Mouse (Mus musculus) testis, adult 2 months (tissue): Measurements from ENCODE around the gene Gm44965. TPM values are rescaled to one million over a fixed set of nuclear protein-coding genes. Genes with fewer than 3 reads are reported as not detected.

Experiments used
- H3K27ac ChIP-seq: fragments of 200-500 bp; 2 replicates; pipeline ENCODE4 v1.5.1; 2012; ENCODE audit warnings: low read depth, low read length; ENCODE audit not compliant: control insufficient read depth, insufficient read depth
- H3K27me3 ChIP-seq: fragments of 200-500 bp; 2 replicates; pipeline ENCODE4 v1.6.1; 2012; ENCODE audit warnings: mild to moderate bottlenecking, low read length, moderate library complexity; ENCODE audit not compliant: control insufficient read depth, insufficient read depth
- H3K36me3 ChIP-seq: fragments of 200-500 bp; 2 replicates; pipeline ENCODE4 v1.6.1; 2012; ENCODE audit warnings: mild to moderate bottlenecking, low read length; ENCODE audit not compliant: control insufficient read depth, insufficient read depth
- H3K4me1 ChIP-seq: fragments of 200-500 bp; 2 replicates; pipeline ENCODE4 v1.6.1; 2012; ENCODE audit warnings: low read length; ENCODE audit not compliant: control insufficient read depth, insufficient read depth
- H3K4me3 ChIP-seq: fragments of 200-500 bp; 2 replicates; pipeline ENCODE4 v1.5.1; 2012; ENCODE audit warnings: low read depth, mild to moderate bottlenecking, low read length, moderate library complexity, mixed read lengths; ENCODE audit not compliant: control insufficient read depth
- CTCF ChIP-seq: fragments of 200-500 bp; IDR thresholded peaks from 2 replicates; pipeline ENCODE4 v1.5.1; 2012; ENCODE audit warnings: low read depth, mild to moderate bottlenecking, inconsistent platforms, low read length, moderate library complexity; ENCODE audit not compliant: control insufficient read depth, insufficient read depth, insufficient replicate concordance
- POLR2A ChIP-seq: fragments of 200-500 bp; IDR thresholded peaks from 2 replicates; pipeline ENCODE4 v1.6.1; 2012; ENCODE audit warnings: low read depth, mild to moderate bottlenecking, inconsistent platforms, low read length, moderate library complexity; ENCODE audit not compliant: control insufficient read depth
- polyA plus RNA-seq: library from polyadenylated mRNA; depleted of rRNA; stranded (reverse); fragments of >200 nt; gene quantifications from 2 replicates; pipeline ENCODE4 v1.2.3, GENCODE M21; 2012

Gm44965 gene
- polyA plus RNA-seq, 1 experiment, result not detected

GRCm38 (mm10) chr6:48554280-48555103, 39.2 kb upstream of the Gm44965 start, which contains the start of gene Lrrc61:
TSS of gene Lrrc61 (plus strand) at chr6:48554796.
- TF ChIP-seq CTCF, result no peak
- peak; percentile 92 for TF ChIP-seq POLR2A
- H3K27me3 ChIP-seq, result no peaks in the 10 kb centered on the region
- H3K27ac ChIP-seq, result peak within 1 kb of the TSS; percentile 99
- H3K36me3 ChIP-seq, result no peaks in the 10 kb centered on the region; the same call in 1 of the 2 replicates
- H3K4me1 ChIP-seq, result peaks cover 16% of the 10 kb centered on the region
- H3K4me3 ChIP-seq, result peak within 1 kb of the TSS; percentile 95

- no peaks in the 10 kb centered on the region for H3K27me3 ChIP-seq
- H3K4me1 ChIP-seq, result peaks cover 16% of the 10 kb centered on the region
- no peaks in the 10 kb centered on the region; the same call in 1 of the 2 replicates for H3K36me3 ChIP-seq
- H3K27ac ChIP-seq, result peak overlapping the region; percentile 99
- peak overlapping the region; percentile 95 for H3K4me3 ChIP-seq
- TF ChIP-seq CTCF (no peak), POLR2A (no peak)
These were observed 38.4 kb upstream of the Gm44965 start for GRCm38 (mm10) chr6:48555104-48555890.

GRCm38 (mm10) chr6:48555956-48556355, 37.8 kb upstream of the Gm44965 start:
- Histone ChIP-seq H3K27me3 (no peaks in the 10 kb centered on the region), H3K4me1 (peaks cover 16% of the 10 kb centered on the region), H3K4me3 (peak overlapping the region; percentile 95), H3K27ac (peak overlapping the region; percentile 99), H3K36me3 (no peaks in the 10 kb centered on the region; the same call in 1 of the 2 replicates)
- TF ChIP-seq POLR2A (no peak), CTCF (no peak)

GRCm38 (mm10) chr6:48565693-48566310, 27.9 kb upstream of the Gm44965 start:
- no peaks in the 10 kb centered on the region for H3K27me3 ChIP-seq
- H3K36me3 ChIP-seq, result no peaks in the 10 kb centered on the region; the same call in 1 of the 2 replicates
- H3K27ac ChIP-seq, result no peak overlapping the region
- TF ChIP-seq CTCF (no peak), POLR2A (no peak)
- H3K4me1 ChIP-seq, result no peaks in the 10 kb centered on the region
- no peak overlapping the region for H3K4me3 ChIP-seq

GRCm38 (mm10) chr6:48566312-48566711, 27.4 kb upstream of the Gm44965 start:
- H3K36me3 ChIP-seq, result no peaks in the 10 kb centered on the region; the same call in 1 of the 2 replicates
- H3K4me3 ChIP-seq, result no peak overlapping the region
- no peaks in the 10 kb centered on the region for H3K4me1 ChIP-seq
- no peak for TF ChIP-seq CTCF
- H3K27ac ChIP-seq, result no peak overlapping the region
- no peaks in the 10 kb centered on the region for H3K27me3 ChIP-seq

GRCm38 (mm10) chr6:48568036-48568984, 25.4 kb upstream of the Gm44965 start:
- no peaks in the 10 kb centered on the region for H3K27me3 ChIP-seq
- H3K27ac ChIP-seq, result no peak overlapping the region
- H3K4me1 ChIP-seq, result peaks cover 12% of the 10 kb centered on the region
- TF ChIP-seq POLR2A, result no peak
- TF ChIP-seq CTCF, result no peak
- no peak overlapping the region for H3K4me3 ChIP-seq
- H3K36me3 ChIP-seq, result no peaks in the 10 kb centered on the region; the same call in 1 of the 2 replicates
